Mouse (Mus musculus): ENCODE results near the gene Vps51. TPM values are rescaled to one million over a fixed set of nuclear protein-coding genes. Genes with fewer than 3 reads are reported as not detected.
"Not testable (repeated sequence)": the region's sequence is repeated elsewhere in the genome, so short reads cannot be mapped to it uniquely, and the experiment has no call there.

Gene Vps51
- polyA plus RNA-seq, 1 experiment from 2014 or later = 35.6 TPM

DNA sequence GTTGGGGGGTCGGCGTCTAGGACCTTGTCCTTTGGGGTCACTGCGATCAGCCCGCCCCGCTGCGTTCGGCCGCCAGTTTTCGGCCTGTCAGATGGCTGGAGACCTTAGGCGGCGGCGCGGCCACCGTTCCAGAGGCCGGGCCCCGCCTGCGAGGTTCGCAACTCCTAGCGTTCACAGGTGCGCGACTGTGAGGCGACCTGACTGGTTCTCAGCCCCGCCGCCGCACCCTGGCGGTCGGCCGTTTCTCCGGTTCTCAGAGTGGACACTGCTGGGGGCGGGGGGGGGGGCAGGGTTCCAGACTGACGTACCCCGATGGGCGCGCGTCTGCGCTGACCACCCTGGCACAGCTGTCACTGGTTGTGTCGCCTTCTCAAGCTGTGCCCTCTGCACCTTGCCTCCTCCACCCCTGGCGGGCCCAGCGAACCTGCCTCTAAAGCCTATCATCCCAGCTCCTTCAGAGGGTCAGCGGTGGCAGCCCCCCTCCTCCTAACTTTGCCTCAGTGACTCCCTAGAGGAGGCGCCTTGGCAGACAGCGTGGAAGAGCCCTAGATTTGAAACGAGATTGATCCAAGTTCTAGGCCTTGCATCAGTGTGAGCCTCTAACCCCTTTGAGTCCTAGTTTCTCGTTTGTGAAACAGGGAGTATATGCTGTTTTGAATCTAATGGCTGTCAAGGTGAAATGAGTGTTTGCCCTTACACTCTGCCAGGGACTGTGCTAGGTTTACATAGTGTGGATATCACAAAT, 29.7 kb downstream of the Vps51 start:
- 2% methylated on average over 37 of the region's 44 CpGs for WGBS
- Histone ChIP-seq H3K9ac (peak overlapping the region; percentile 84), H3K4me3 (peak overlapping the region; percentile 93), H3K27me3 (no peaks in the 10 kb centered on the region), H3K27ac (peak overlapping the region; percentile 98), H3K9me3 (replicated peaks) (no peaks in the 10 kb centered on the region), H3K4me1 (replicated peaks) (peaks cover 18% of the 10 kb centered on the region), H3K4me2 (peak overlapping the region; percentile 92), H3K36me3 (peaks cover 44% of the 10 kb centered on the region)
- peak; percentile 12; the same call in 1 of the 2 replicates for ATAC-seq (replicated peaks; ENCODE audit: insufficient number of reproducible peaks, insufficient read depth, low FRiP score, low read depth)

DNA sequence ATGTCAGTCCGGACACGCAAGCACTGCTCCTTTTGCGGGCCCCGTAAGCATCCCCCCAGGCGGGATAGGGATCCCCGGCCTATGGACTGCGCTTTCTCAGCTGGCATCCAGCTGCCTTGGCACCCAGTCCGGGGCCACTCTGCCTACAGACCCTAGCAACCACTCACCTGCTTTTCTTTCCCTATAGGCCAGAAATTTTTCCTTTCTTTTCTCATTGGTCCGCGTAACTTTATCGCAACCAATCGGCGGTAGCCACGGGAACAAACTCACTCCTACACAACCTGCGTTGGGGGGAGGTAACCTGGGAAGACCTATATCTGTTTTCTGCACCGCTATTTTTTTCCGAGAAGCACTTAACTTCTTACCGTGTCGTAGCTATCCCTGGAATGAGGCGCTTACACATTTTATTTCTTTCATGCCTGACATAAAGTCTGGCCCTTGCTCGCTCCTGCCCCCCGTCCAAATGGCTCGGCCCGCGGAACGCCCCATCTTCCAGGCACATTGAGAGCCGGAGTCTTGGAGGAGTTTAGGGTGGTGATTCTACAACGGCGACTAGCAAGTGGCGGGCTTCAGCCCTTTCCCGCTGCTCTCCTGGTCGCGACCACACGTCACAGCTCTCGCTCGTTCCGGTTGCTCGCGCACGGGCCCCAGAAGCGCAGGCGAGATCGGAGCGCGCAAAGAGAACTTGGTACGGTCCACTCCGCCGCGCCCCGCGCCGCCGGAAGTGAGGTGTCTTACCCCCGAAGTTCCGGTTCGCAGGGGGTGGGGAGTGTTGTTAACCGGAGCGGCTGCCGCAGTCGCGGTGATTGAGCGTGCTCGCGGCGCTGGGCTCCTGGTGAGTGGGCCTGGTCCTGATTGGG, 30.5 kb downstream of the Vps51 start, which contains the start of gene Syvn1:
Gene Syvn1 (plus strand): TSS at position 283 of the 860 bp plus-strand sequence.
- peak within 1 kb of the TSS; percentile 92 for H3K4me2 ChIP-seq
- no peaks in the 10 kb centered on the region for H3K9me3 ChIP-seq (replicated peaks)
- under 1% methylated on average over 65 of the region's 65 CpGs for WGBS

DNA sequence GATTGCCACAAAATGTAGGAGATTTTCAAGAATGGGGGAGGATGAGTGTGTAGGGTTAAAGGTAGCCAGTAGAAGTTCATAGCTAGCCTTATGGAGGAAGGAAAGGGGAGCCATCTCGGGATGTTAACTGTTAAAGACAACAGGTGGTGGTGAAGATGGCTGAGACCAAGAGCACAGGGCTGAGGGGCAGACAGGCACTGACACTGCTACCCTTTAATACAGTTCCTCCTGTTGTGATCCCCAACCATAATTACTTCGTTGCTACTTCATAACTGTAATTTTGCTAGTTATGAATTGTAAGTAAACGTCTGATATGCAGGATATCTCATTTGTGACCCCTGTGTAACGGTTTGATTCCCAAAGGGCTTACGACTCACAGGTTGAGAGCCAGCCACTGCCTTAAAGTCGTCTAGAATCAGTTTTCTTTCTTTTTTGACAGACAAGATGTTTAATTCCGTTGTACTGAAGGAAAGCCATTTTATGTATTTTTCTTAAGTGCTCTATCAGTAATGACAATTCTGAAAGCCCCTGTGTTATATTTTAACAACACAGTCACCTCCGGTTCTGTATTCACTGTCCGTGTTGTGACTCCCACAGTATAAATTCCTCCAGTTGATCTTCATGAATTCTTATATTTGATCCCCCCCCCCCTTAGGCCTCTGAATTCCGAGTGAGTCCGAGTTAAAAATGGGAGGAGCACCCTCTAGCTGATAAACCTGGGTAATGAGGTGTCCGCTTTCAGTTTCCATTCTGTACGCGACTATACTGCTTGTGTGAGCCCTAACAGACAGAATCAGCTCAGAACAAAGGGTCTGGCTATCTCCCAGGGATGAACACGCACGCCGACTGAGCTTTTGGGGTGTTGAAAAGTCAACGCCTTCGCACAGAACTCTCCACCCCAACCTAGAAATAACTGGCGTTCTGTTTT, 31.4 kb downstream of the Vps51 start:
- H3K36me3 ChIP-seq = peaks cover 27% of the 10 kb centered on the region
- H3K4me2 ChIP-seq = peak overlapping the region; percentile 92
- no peaks in the 10 kb centered on the region for H3K27me3 ChIP-seq
- peak overlapping the region; percentile 64 for H3K9ac ChIP-seq
- H3K4me1 ChIP-seq (replicated peaks) = peaks cover 18% of the 10 kb centered on the region
- no peaks in the 10 kb centered on the region for H3K9me3 ChIP-seq (replicated peaks)
- 13% methylated on average over 20 of the region's 20 CpGs for WGBS
- H3K27ac ChIP-seq = peak overlapping the region; percentile 98
- peak; percentile 25; the same call in 1 of the 2 replicates for ATAC-seq (replicated peaks; ENCODE audit: insufficient number of reproducible peaks, insufficient read depth, low FRiP score, low read depth)
- H3K4me3 ChIP-seq = peak overlapping the region; percentile 93

More for the DNA sequence above, 30.5 kb downstream of the Vps51 start, which contains the start of gene Syvn1:
- peak; percentile 92 for ATAC-seq (replicated peaks; ENCODE audit: insufficient number of reproducible peaks, insufficient read depth, low FRiP score, low read depth)
- no peaks in the 10 kb centered on the region for H3K27me3 ChIP-seq
- H3K27ac ChIP-seq = peak within 1 kb of the TSS; percentile 98
- H3K36me3 ChIP-seq = peaks cover 36% of the 10 kb centered on the region
- H3K4me3 ChIP-seq = peak within 1 kb of the TSS; percentile 93
- peaks cover 18% of the 10 kb centered on the region for H3K4me1 ChIP-seq (replicated peaks)
- H3K9ac ChIP-seq = peak within 1 kb of the TSS; percentile 84

DNA sequence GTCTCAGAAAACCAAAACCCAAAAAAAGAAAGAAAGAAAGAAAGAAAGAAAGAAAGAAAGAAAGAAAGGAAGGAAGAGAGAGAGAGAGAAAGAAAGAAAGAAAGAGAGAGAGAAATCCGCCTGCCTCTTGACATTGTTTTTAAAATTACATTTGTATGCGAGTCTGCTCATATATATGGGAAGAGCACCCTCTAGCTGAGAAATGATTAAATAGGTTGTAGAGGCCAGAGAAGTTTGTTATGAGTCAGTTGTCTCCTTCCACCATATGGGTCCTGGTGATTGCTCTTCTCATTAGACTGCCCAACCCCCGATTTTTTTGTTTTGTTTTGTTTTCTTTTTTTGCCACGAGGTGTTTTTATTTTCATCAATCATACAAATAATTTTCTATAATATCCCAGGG, 32.9 kb downstream of the Vps51 start:
- not testable (repeated sequence) for H3K9ac ChIP-seq; ATAC-seq (replicated peaks; ENCODE audit: insufficient number of reproducible peaks, insufficient read depth, low FRiP score, low read depth); H3K27ac ChIP-seq; H3K4me3 ChIP-seq; H3K27me3 ChIP-seq; H3K9me3 ChIP-seq (replicated peaks); H3K4me2 ChIP-seq
- H3K36me3 ChIP-seq = peaks cover 11% of the 10 kb centered on the region
- 43% methylated on average over 4 of the region's 4 CpGs for WGBS
- H3K4me1 ChIP-seq (replicated peaks) = peaks cover 18% of the 10 kb centered on the region

DNA sequence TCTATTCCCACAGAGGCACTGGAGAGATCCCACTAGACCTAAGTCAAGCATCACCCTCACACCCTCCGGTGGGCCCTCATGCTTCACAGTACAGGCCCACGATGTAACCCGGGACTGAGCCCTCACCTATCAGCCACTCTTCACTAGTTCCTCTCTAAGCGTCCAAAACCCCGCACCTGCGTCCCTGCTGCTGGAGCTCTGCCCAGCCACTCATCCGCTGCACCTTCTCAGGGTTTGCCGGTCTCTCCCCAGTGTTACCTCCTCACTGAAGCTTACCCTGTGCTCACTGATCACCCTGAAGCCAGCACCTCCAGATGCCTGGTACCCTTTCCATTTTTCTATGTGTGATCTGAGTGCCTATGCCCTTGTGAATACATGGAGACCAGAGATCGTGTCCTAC, 34.7 kb downstream of the Vps51 start:
- Histone ChIP-seq H3K4me2 (no peak overlapping the region), H3K9ac (no peak overlapping the region), H3K27ac (no peak overlapping the region), H3K4me1 (replicated peaks) (peaks cover 7% of the 10 kb centered on the region), H3K4me3 (no peak overlapping the region), H3K27me3 (no peaks in the 10 kb centered on the region), H3K9me3 (replicated peaks) (no peaks in the 10 kb centered on the region), H3K36me3 (no peaks in the 10 kb centered on the region)
- WGBS = 74% methylated on average over 9 of the region's 9 CpGs
- no peak for ATAC-seq (replicated peaks; ENCODE audit: insufficient number of reproducible peaks, insufficient read depth, low FRiP score, low read depth)

DNA sequence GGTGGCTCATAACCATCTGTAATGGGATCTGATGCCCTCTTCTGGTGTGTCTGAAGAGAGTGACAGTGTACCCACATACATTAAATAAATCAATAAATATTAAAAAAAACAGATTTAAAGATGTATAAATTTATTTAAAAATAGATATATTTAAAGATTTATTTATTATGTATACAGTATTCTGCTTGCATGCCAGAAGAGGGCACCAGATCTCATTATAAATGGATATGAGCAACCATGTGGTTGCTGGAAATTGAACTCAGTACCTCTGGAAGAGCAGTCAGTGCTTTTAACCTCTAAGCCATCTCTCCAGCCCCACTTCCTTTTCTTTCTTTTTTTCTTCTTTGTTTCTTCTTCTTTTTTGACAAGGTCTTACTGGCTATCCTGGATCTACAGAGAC, 37.0 kb downstream of the Vps51 start:
- peaks cover under 1% of the 10 kb centered on the region for H3K4me1 ChIP-seq (replicated peaks)

DNA sequence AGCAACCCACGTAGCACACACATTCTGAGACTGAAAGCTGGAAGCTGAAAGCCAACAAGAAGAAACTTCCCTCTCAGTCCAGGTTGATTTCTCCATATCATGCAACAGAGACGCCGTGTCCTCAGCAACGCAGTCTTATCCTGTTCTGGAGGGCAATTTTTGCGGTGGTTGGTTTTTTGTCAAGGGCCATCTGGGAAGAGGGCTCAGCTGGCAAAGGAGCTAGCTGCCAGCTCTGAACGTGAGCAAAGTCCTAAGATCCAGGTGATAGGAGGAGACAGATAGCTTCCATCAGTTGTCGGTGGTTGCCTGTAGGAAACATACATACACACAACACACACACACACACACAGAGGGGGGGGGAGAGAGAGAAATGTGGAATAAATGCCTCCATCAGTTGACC, 38.7 kb downstream of the Vps51 start:
- ATAC-seq (replicated peaks; ENCODE audit: insufficient number of reproducible peaks, insufficient read depth, low FRiP score, low read depth) = no peak
- Histone ChIP-seq H3K36me3 (no peaks in the 10 kb centered on the region), H3K4me3 (no peak overlapping the region), H3K4me1 (replicated peaks) (no peaks in the 10 kb centered on the region), H3K27ac (no peak overlapping the region), H3K4me2 (no peak overlapping the region), H3K27me3 (no peaks in the 10 kb centered on the region), H3K9ac (no peak overlapping the region), H3K9me3 (replicated peaks) (no peaks in the 10 kb centered on the region)
- WGBS = 69% methylated on average over 7 of the region's 7 CpGs

More for the DNA sequence above, 37.0 kb downstream of the Vps51 start:
- no peak overlapping the region for H3K9ac ChIP-seq
- H3K27ac ChIP-seq = no peak overlapping the region
- H3K36me3 ChIP-seq = no peaks in the 10 kb centered on the region
- no peaks in the 10 kb centered on the region for H3K27me3 ChIP-seq
- ATAC-seq (replicated peaks; ENCODE audit: insufficient number of reproducible peaks, insufficient read depth, low FRiP score, low read depth) = no peak
- no peaks in the 10 kb centered on the region for H3K9me3 ChIP-seq (replicated peaks)
- no peak overlapping the region for H3K4me3 ChIP-seq
- no peak overlapping the region for H3K4me2 ChIP-seq

DNA sequence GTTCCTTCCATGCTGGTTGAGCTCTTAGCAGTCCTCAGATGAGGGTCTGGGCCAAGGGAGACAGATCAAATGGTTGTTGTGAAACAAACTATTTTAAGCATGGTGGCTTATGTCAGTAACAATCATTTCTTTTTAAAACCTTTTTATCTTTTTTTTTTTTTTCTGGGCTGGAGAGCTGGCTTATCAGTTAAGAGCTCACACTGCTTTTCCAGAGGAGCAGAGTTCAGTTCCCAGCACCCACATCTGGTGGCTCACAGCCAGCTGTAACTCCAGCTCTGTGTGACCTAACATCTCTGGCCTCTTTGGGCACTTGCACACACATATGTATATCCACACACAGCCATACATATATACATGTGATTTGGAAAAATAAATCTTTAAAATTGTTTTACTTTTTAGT, 39.3 kb downstream of the Vps51 start:
- H3K9me3 ChIP-seq (replicated peaks) = no peaks in the 10 kb centered on the region
- H3K27me3 ChIP-seq = no peaks in the 10 kb centered on the region
- H3K4me2 ChIP-seq = no peak overlapping the region
- no peak overlapping the region for H3K27ac ChIP-seq
- no peak overlapping the region for H3K9ac ChIP-seq
- ATAC-seq (replicated peaks; ENCODE audit: insufficient number of reproducible peaks, insufficient read depth, low FRiP score, low read depth) = no peak
- H3K36me3 ChIP-seq = no peaks in the 10 kb centered on the region
- H3K4me3 ChIP-seq = no peak overlapping the region
- no peaks in the 10 kb centered on the region for H3K4me1 ChIP-seq (replicated peaks)

DNA sequence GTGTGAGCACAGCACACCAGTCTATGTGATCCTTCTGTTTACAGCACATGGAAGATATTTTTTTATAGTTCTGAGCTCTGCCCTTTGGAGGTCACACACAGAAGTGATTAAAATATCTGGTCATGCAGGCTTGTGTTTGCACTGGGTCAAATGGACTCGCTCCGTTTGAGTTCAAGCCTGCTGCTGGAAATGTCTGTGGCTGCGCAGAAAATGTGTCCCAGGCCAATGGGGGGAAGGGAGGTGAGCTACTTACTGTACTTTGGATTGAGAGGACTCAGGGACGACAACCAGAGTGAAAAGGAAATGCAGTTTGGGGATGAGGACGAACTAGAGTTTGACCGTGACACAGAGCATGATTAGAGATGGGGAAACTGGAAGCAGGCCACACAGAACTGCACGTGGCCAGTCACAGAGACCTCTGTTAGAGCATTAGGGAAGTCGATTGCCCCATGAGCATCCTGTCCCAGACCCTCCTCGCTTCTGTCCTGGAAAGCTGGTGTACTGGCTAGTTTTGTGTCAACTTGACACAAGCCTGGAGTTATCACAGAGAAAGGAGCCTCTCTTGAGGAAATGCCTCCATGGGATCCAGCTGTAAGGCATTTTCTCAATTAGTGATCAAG, 41.0 kb downstream of the Vps51 start:
- Histone ChIP-seq H3K9me3 (replicated peaks) (no peaks in the 10 kb centered on the region), H3K4me1 (replicated peaks) (no peaks in the 10 kb centered on the region), H3K4me2 (no peak overlapping the region), H3K27me3 (no peaks in the 10 kb centered on the region), H3K27ac (no peak overlapping the region), H3K36me3 (no peaks in the 10 kb centered on the region), H3K4me3 (no peak overlapping the region), H3K9ac (no peak overlapping the region)
- no peak for ATAC-seq (replicated peaks; ENCODE audit: insufficient number of reproducible peaks, insufficient read depth, low FRiP score, low read depth)
- WGBS = 63% methylated on average over 9 of the region's 9 CpGs

DNA sequence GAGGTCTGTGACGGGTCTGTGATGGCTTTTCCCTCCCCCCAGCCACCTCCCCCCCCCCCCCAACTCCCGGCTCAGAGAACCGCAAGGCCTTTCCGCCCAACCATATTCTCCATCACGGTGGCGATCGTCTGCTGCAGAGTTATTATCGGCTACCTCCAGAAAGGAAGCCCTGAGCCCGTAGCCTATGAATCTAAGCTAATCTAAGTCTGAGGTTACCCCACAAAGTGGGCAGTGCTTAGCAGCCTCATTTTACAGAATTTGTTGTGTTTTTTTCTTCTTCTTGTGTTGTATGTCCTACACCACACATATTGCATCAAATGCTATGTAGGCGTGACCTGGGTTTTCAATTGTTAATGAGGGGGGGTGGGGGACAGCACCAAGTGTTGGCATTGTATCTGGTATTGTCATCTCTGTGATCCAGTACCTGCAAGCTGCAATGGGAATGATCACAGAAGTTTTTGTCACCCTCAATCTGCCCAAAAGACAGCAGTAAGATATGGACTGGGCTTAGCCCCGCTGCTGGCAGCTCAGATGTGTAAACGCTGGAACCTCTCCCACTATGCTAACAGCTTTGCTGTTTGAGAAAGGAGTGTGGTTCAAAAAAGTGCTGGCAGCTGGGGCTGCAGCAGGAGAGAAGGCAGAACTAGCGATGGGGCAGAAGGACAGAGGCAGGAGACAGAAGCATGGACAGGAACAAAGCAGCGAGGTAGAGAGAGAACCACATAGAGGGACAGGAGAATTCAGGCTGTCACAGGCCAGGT, 46.3 kb downstream of the Vps51 start:
- Histone ChIP-seq H3K4me3 (no peak overlapping the region), H3K4me1 (replicated peaks) (no peaks in the 10 kb centered on the region), H3K9ac (no peak overlapping the region), H3K27me3 (no peaks in the 10 kb centered on the region), H3K27ac (no peak overlapping the region), H3K9me3 (replicated peaks) (no peaks in the 10 kb centered on the region), H3K36me3 (no peaks in the 10 kb centered on the region), H3K4me2 (no peak overlapping the region)
- 58% methylated on average over 13 of the region's 14 CpGs for WGBS
- ATAC-seq (replicated peaks; ENCODE audit: insufficient number of reproducible peaks, insufficient read depth, low FRiP score, low read depth) = no peak

Measured in heart, embryonic 15.5 days (tissue).